Mouse (Mus musculus) CH12.LX (cell line): ENCODE measurements around the gene Lrtm2. TPM values are rescaled to one million over a fixed set of nuclear protein-coding genes. Genes with fewer than 3 reads are reported as not detected.

ENCODE experiments used
- DNase-seq: peaks from one replicate; pipeline ENCODE4 v3.0.0-alpha.2; 2013; ENCODE audit errors: extremely low read depth
- H3K27ac ChIP-seq: 2 replicates; pipeline ENCODE4 v1.5.1; 2012; ENCODE audit warnings: low read depth, mild to moderate bottlenecking, control low read depth, moderate library complexity; ENCODE audit not compliant: insufficient read depth
- H3K27me3 ChIP-seq: replicated peaks from 2 replicates; pipeline ENCODE3; 2012; ENCODE audit warnings: inconsistent platforms
- H3K36me3 ChIP-seq, 2 experiments: replicated peaks in 1 of 2; 2 replicates each; pipeline versions ENCODE3 to v1.6.1; 2012; ENCODE audit warnings: inconsistent platforms in 1 of 2, low read length in 1 of 2, mild to moderate bottlenecking in 1 of 2, mixed read lengths in 1 of 2, moderate library complexity in 1 of 2; ENCODE audit not compliant: control insufficient read depth in 1 of 2, insufficient read depth in 1 of 2
- H3K4me1 ChIP-seq, 2 experiments: 2 replicates each; pipeline ENCODE4 v1.6.1; 2012; ENCODE audit warnings: inconsistent platforms in 1 of 2, moderate library complexity in 1 of 2; ENCODE audit not compliant: insufficient read depth in 2 of 2, control insufficient read depth in 1 of 2
- H3K4me2 ChIP-seq: 2 replicates; pipeline ENCODE4 v1.6.1; 2012; ENCODE audit warnings: low read depth, mild to moderate bottlenecking, control low read depth; ENCODE audit not compliant: poor library complexity, insufficient read depth, severe bottlenecking
- H3K4me3 ChIP-seq, 3 experiments: fragments of 150-350 bp in 1 of 3; sonication (generic) in 1 of 3; replicated peaks in 1 of 3; 2 replicates each; pipeline versions ENCODE3 to v1.5.1; 2011 to 2012; ENCODE audit warnings: low read depth in 2 of 3, low read length in 2 of 3, mild to moderate bottlenecking in 2 of 3, moderate library complexity in 2 of 3, control low read depth in 1 of 3, improper control_type of control experiment in 1 of 3, inconsistent platforms in 1 of 3, mixed read lengths in 1 of 3; ENCODE audit not compliant: poor library complexity in 1 of 3
- H3K79me2 ChIP-seq: replicated peaks from 2 replicates; pipeline ENCODE4 v1.6.1; 2012; ENCODE audit warnings: mild to moderate bottlenecking, moderate library complexity; ENCODE audit not compliant: control insufficient read depth, poor library complexity, insufficient read depth, severe bottlenecking; ENCODE audit errors: extremely low read depth
- H3K9ac ChIP-seq: 2 replicates; pipeline ENCODE4 v1.6.1; 2012; ENCODE audit warnings: low read depth, mild to moderate bottlenecking, control low read depth, moderate library complexity; ENCODE audit not compliant: insufficient read depth
- H3K9me3 ChIP-seq: replicated peaks from 2 replicates; pipeline ENCODE3; 2012; ENCODE audit warnings: low read length, inconsistent platforms, mixed read lengths
- CHD1 ChIP-seq: IDR thresholded peaks from 2 replicates; pipeline ENCODE4 v1.6.1; 2012; ENCODE audit warnings: low read depth, low read length, improper control_type of control experiment, inconsistent platforms
- E2F4 ChIP-seq: IDR thresholded peaks from 2 replicates; pipeline ENCODE4 v1.6.1; 2011; ENCODE audit warnings: low read depth, low read length, improper control_type of control experiment; ENCODE audit not compliant: insufficient replicate concordance
- EP300 ChIP-seq: IDR thresholded peaks from 2 replicates; pipeline ENCODE4 v1.6.1; 2011; ENCODE audit warnings: low read length, improper control_type of control experiment
- JUND ChIP-seq: conservative IDR thresholded peaks from 2 replicates; pipeline ENCODE4 v1.6.1; 2011; ENCODE audit warnings: low read depth, low read length, improper control_type of control experiment
- KAT2A ChIP-seq: IDR thresholded peaks from 2 replicates; pipeline ENCODE4 v1.6.1; 2012; ENCODE audit warnings: low read length, improper control_type of control experiment, inconsistent platforms; ENCODE audit not compliant: insufficient replicate concordance
- MAZ ChIP-seq: IDR thresholded peaks from 2 replicates; pipeline ENCODE4 v1.6.1; 2012; ENCODE audit warnings: low read depth, mild to moderate bottlenecking, inconsistent platforms, low read length, improper control_type of control experiment, moderate library complexity
- NELFE ChIP-seq: IDR thresholded peaks from 2 replicates; pipeline ENCODE4 v1.6.1; 2011; ENCODE audit warnings: low read depth, low read length, improper control_type of control experiment
- PAX5 ChIP-seq: IDR thresholded peaks from 2 replicates; pipeline ENCODE4 v1.6.1; 2012; ENCODE audit warnings: low read length, inconsistent platforms, mixed read lengths
- RCOR1 ChIP-seq: conservative IDR thresholded peaks from 2 replicates; pipeline ENCODE4 v1.6.1; 2012; ENCODE audit warnings: low read depth, mild to moderate bottlenecking, inconsistent platforms, low read length, improper control_type of control experiment
- TCF12 ChIP-seq: IDR thresholded peaks from 2 replicates; pipeline ENCODE4 v1.6.1; 2014; ENCODE audit warnings: low read depth, mild to moderate bottlenecking, inconsistent platforms, low read length, improper control_type of control experiment
- ZC3H11A ChIP-seq: IDR thresholded peaks from 2 replicates; pipeline ENCODE4 v1.6.1; 2012; ENCODE audit warnings: low read depth, mild to moderate bottlenecking, inconsistent platforms, low read length, improper control_type of control experiment
- ZNF384 ChIP-seq: IDR thresholded peaks from 2 replicates; pipeline ENCODE4 v1.6.1; 2012; ENCODE audit warnings: low read depth, low read length, improper control_type of control experiment, inconsistent platforms
- dilution Hi-C: fragments of 300-500 bp; cut with MboI; formaldehyde crosslinking; loops from 2 replicates; pipeline ENCODE4 v1.14.3; 2020; ENCODE audit warnings: low sequenced_read_pairs; ENCODE audit not compliant: extremely low pct_unique_long_range_greater_than_20kb, extremely low pct_ligation_motif_present
- in situ Hi-C: fragments of 300-500 bp; cut with MboI; formaldehyde crosslinking; loops from 3 replicates; pipeline ENCODE4 v1.14.3; 2019; ENCODE audit warnings: low sequenced_read_pairs, low pct_ligation_motif_present, low pct_unique_long_range_greater_than_20kb, mixed read lengths
- polyA plus RNA-seq: library from polyadenylated mRNA; unstranded; fragments of >175 nt; gene quantifications from 2 replicates; pipeline ENCODE4 v1.2.1, GENCODE M21; 2012; ENCODE audit warnings: low read depth; ENCODE audit not compliant: insufficient read length
- total RNA-seq, 2 experiments: library from RNA; depleted of rRNA; stranded (reverse); fragments of 300-350 nt in 1 of 2; fragments of >200 nt in 1 of 2; gene quantifications; 2 replicates each; pipeline ENCODE4 v1.2.3; 2012 to 2014

Lrtm2 gene
- total and polyA plus RNA-seq, 3 experiments = not detected

GRCm38 (mm10) chr6:119307867-119308413 is 22.6 kb downstream of the Lrtm2 start:
- Histone ChIP-seq H3K4me1 (0 out of 4 replicates have a peak, but pooled peaks cover 0 to 2% of the 10 kb centered on the region in 2 experiments), H3K36me3 (no peaks in the 10 kb centered on the region), H3K4me2 (no peak overlapping the region)
- TF ChIP-seq KAT2A = no peak
- TF ChIP-seq ZC3H11A = no peak
- no peak for TF ChIP-seq CHD1
- no peak for TF ChIP-seq JUND
- no peak for TF ChIP-seq ZNF384
- no peak for TF ChIP-seq PAX5
- TF ChIP-seq E2F4 = no peak
- TF ChIP-seq, all 38 proteins: peak for 0
- DNase-seq = no peak
- dilution Hi-C loops (no loop called here), in situ Hi-C loops (no loop called here)
- Histone ChIP-seq H3K4me3 (no peak overlapping the region), H3K27me3 (peaks cover 90% of the 10 kb centered on the region), H3K9ac (no peak overlapping the region), H3K9me3 (no peaks in the 10 kb centered on the region), H3K27ac (no peak overlapping the region), H3K79me2 (no peaks in the 10 kb centered on the region)

DNA sequence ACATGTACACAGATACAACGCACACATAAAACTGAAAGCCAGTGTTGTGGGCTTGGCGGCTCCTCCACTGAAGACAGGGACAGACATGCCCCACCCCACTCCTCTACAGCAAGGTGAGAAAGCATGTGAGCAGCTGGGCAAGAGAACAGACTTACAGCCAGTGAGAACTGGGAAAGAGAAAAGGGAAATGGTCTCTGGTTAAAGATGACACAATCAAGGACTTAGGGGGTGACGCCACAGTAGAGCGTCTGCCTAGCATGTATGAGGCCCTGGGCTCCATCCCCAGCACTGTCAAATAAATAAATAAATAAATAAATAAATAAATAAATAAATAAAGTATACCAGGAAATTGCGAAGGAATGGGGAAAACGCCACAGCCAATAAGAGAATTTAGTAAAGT is 27.2 kb downstream of the Lrtm2 start:
- Histone ChIP-seq H3K9me3 (no peaks in the 10 kb centered on the region), H3K36me3 (no peaks in the 10 kb centered on the region), H3K79me2 (no peaks in the 10 kb centered on the region), H3K4me3 (no peak overlapping the region), H3K9ac (no peak overlapping the region), H3K27ac (no peak overlapping the region), H3K4me1 (no peaks in the 10 kb centered on the region), H3K27me3 (peaks cover 91% of the 10 kb centered on the region), H3K4me2 (no peak overlapping the region)
- no peak for DNase-seq
- in situ Hi-C loops = no loop called here
- dilution Hi-C loops = no loop called here
- TF ChIP-seq RCOR1 (no peak), MAZ (no peak)

GRCm38 (mm10) chr6:119301310-119301709 is 29.3 kb downstream of the Lrtm2 start:
- in situ Hi-C loops = no loop called here
- no peaks in the 10 kb centered on the region for H3K4me1 ChIP-seq
- TF ChIP-seq NELFE (no peak), EP300 (no peak), TCF12 (no peak)

More at GRCm38 (mm10) chr6:119301310-119301709, 29.3 kb downstream of the Lrtm2 start:
- Histone ChIP-seq H3K4me3 (no peak overlapping the region), H3K27ac (no peak overlapping the region), H3K9me3 (no peaks in the 10 kb centered on the region), H3K79me2 (no peaks in the 10 kb centered on the region), H3K36me3 (no peaks in the 10 kb centered on the region), H3K9ac (no peak overlapping the region), H3K27me3 (peaks cover 90% of the 10 kb centered on the region), H3K4me2 (no peak overlapping the region)
- DNase-seq = no peak
- dilution Hi-C loops = no loop called here
